Comparison of ENCODE assay signal across 8 mouse cellular contexts in the genomic region with DNA sequence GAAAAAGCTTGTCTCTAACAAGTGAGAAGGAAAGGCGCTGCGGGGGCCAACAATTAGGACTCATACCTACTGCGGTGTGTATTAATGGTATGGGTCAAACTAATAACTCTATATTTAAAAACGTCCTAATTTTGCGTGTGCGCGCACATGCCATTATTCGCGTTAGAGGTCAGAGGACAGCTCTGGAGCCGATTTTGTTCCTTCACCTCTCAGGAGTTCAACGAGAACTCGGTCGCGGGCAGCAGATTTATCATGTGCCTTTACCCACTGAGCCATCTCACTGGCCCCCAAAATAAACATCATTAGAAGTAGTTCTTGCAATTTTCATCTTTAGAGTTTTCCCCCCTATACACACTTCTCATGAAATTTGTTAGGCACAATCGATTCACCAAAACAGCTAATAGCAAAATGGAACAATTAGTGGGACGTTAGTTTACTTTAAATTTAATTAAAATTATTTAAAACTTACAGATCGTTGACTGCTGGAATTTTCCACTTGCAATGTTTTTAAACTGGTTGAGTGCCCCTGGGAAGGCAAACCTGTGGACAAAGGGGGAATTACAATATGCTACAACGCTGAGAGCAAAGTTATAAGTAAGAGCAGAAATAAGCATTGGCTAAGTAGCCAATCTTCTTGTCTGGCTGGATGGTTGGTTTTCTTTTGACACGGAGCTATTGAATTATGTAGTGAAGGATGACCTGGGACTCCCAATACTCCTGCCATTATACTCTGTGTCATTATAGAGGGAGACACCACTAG. TPM values are rescaled to one million over a fixed set of nuclear protein-coding genes. Genes with fewer than 3 reads are reported as not detected.
DNase-seq lines count a peak whose midpoint lies in the region; ATAC-seq lines count a peak whose summit lies in the region.

No protein-coding gene starts in this region.

- no peaks in the 10 kb centered on the region for H3K9me3 ChIP-seq in heart, embryonic 14.5 days (ENCODE audit: control insufficient read depth, low read length)
- H3K9me3 ChIP-seq in forebrain, embryonic 16.5 days (ENCODE audit: control insufficient read depth, low read length) = no peaks in the 10 kb centered on the region
- no peaks in the 10 kb centered on the region for H3K9me3 ChIP-seq in limb, embryonic 12.5 days

- peak overlapping the region; percentile 72 to 92 for H3K4me3 ChIP-seq in heart, embryonic 14.5 days (ENCODE audit: control insufficient read depth in 1 of 2, insufficient read depth in 1 of 2, low read depth in 1 of 2, low read length in 2 of 2)
- H3K4me3 ChIP-seq in forebrain, embryonic 16.5 days (replicated peaks; ENCODE audit: low read length) = peak overlapping the region; percentile 72
- peak overlapping the region; percentile 59 for H3K4me3 ChIP-seq in limb, embryonic 12.5 days (replicated peaks)

- no peak for DNase-seq in heart, postnatal 14 days
- peak; percentile 51 for DNase-seq in adipocyte (ENCODE audit: low spot score)
- DNase-seq in naive thymus-derived CD4-positive, alpha-beta T cell, adult 2 months (ENCODE audit: low read depth) = peak; percentile 52
- DNase-seq in gastrocnemius, postnatal 10 days = no peak
- no peak for DNase-seq in frontal cortex, postnatal 14 days (ENCODE audit: low spot score in 2 of 2)

- no peak for ATAC-seq in heart, embryonic 14.5 days (ENCODE audit: insufficient number of reproducible peaks, insufficient read depth, low FRiP score, low read depth)
- ATAC-seq in forebrain, embryonic 16.5 days = no peak; the same call in 1 of the 2 replicates
- no peak for ATAC-seq in limb, embryonic 12.5 days (ENCODE audit: insufficient number of reproducible peaks, insufficient read depth, low FRiP score, low TSS enrichment, low read depth)

- 10% methylated on average over 19 of the region's 19 CpGs for WGBS in heart, embryonic 14.5 days
- WGBS in forebrain, embryonic 16.5 days = 9% methylated on average over 19 of the region's 19 CpGs
- WGBS in limb, embryonic 12.5 days = 11% methylated on average over 19 of the region's 19 CpGs

- H3K9ac ChIP-seq in heart, embryonic 14.5 days (ENCODE audit: low read length) = peak overlapping the region; percentile 84
- peak overlapping the region; percentile 74 for H3K9ac ChIP-seq in forebrain, embryonic 16.5 days (replicated peaks; ENCODE audit: low read depth, low read length)
- peak overlapping the region; percentile 66 for H3K9ac ChIP-seq in limb, embryonic 12.5 days (replicated peaks)

- peaks cover 38% of the 10 kb centered on the region for H3K36me3 ChIP-seq in heart, embryonic 14.5 days (ENCODE audit: control insufficient read depth, insufficient read depth, low read length)
- no peaks in the 10 kb centered on the region for H3K36me3 ChIP-seq in forebrain, embryonic 16.5 days (ENCODE audit: control insufficient read depth, insufficient read depth)
- H3K36me3 ChIP-seq in limb, embryonic 12.5 days = peaks cover 30% of the 10 kb centered on the region

- H3K27me3 ChIP-seq in heart, embryonic 14.5 days (ENCODE audit: control insufficient read depth, insufficient read depth, low read length) = no peaks in the 10 kb centered on the region
- H3K27me3 ChIP-seq in forebrain, embryonic 16.5 days (replicated peaks; ENCODE audit: control insufficient read depth, insufficient read depth, low read length) = no peaks in the 10 kb centered on the region
- no peaks in the 10 kb centered on the region for H3K27me3 ChIP-seq in limb, embryonic 12.5 days

- intact Hi-C loops in heart, postnatal 14 days (cut with DNase I) = loop anchor here (10.0 kb wide), 1 partner anchor 732 kb away; no protein-coding TSS in a partner anchor

- peak overlapping the region; percentile 74 for H3K4me2 ChIP-seq in heart, embryonic 14.5 days (ENCODE audit: low read length)
- peak overlapping the region; percentile 65 for H3K4me2 ChIP-seq in forebrain, embryonic 16.5 days (ENCODE audit: low read length)
- peak overlapping the region; percentile 59 for H3K4me2 ChIP-seq in limb, embryonic 12.5 days

- H3K4me1 ChIP-seq in heart, embryonic 14.5 days (ENCODE audit: control insufficient read depth in 2 of 2, insufficient read depth in 2 of 2, low read length in 2 of 2) = peaks cover 6 to 19% of the 10 kb centered on the region in 2 experiments; a peak in 3 of 4 replicates
- peaks cover 18% of the 10 kb centered on the region for H3K4me1 ChIP-seq in forebrain, embryonic 16.5 days (replicated peaks; ENCODE audit: control insufficient read depth, insufficient read depth, low read length)
- peaks cover 15% of the 10 kb centered on the region for H3K4me1 ChIP-seq in limb, embryonic 12.5 days (replicated peaks)

- H3K27ac ChIP-seq in heart, embryonic 14.5 days (replicated peaks in 1 of 2; ENCODE audit: control insufficient read depth in 1 of 2, insufficient read depth in 1 of 2, low read depth in 2 of 2, low read length in 2 of 2) = peak overlapping the region; percentile 71 to 90
- peak overlapping the region; percentile 69 for H3K27ac ChIP-seq in forebrain, embryonic 16.5 days (ENCODE audit: low read length)
- peak overlapping the region; percentile 83 for H3K27ac ChIP-seq in limb, embryonic 12.5 days

RNA-seq across cellular contexts. Expression of a gene that starts 0.9 kb away (rescaled TPM):
- 13.9 and 16.8 TPM in 2 replicates for polyA plus RNA-seq in heart, embryonic 14.5 days (2014; fragmentation: Nextera tagmentation; extraction: Ambion mirVana)
- total RNA-seq in heart, postnatal 14 days (2021) = 1 to 10 TPM; 7.1 TPM
- polyA plus RNA-seq in forebrain, embryonic 16.5 days (2015; fragmentation: Nextera tagmentation; extraction: Ambion mirVana) = 12.8 and 14.1 TPM in 2 replicates
- polyA plus RNA-seq in limb, embryonic 12.5 days (2016; fragmentation: Nextera tagmentation; extraction: Ambion mirVana) = 27.5 and 28.5 TPM in 2 replicates
- 10 to 100 TPM; 10.4 to 11.0 TPM for total RNA-seq in gastrocnemius, postnatal 10 days (2021)

RNA-seq across cellular contexts. Expression of a gene that starts 1.0 kb away (rescaled TPM):
- polyA plus RNA-seq in heart, embryonic 14.5 days (2014; fragmentation: Nextera tagmentation; extraction: Ambion mirVana) = 102 and 106 TPM in 2 replicates
- 10 to 100 TPM; 49.3 to 50.9 TPM for total RNA-seq in heart, postnatal 14 days (2021)
- polyA plus RNA-seq in forebrain, embryonic 16.5 days (2015; fragmentation: Nextera tagmentation; extraction: Ambion mirVana) = 53.6 and 57.5 TPM in 2 replicates
- polyA plus RNA-seq in limb, embryonic 12.5 days (2016; fragmentation: Nextera tagmentation; extraction: Ambion mirVana) = 49.0 and 53.5 TPM in 2 replicates
- total RNA-seq in gastrocnemius, postnatal 10 days (2021) = 10 to 100 TPM; 24.3 to 31.3 TPM

RNA-seq across cellular contexts. Expression of a gene that starts 45.3 kb away (rescaled TPM):
- 9.3 and 9.6 TPM in 2 replicates for polyA plus RNA-seq in heart, embryonic 14.5 days (2014; fragmentation: Nextera tagmentation; extraction: Ambion mirVana)
- 1 to 10 TPM; 6.6 to 7.7 TPM for total RNA-seq in heart, postnatal 14 days (2021)
- polyA plus RNA-seq in forebrain, embryonic 16.5 days (2015; fragmentation: Nextera tagmentation; extraction: Ambion mirVana) = 17.9 and 19.3 TPM in 2 replicates
- 18.8 TPM in 2 replicates for polyA plus RNA-seq in limb, embryonic 12.5 days (2016; fragmentation: Nextera tagmentation; extraction: Ambion mirVana)
- 1 to 10 TPM; 6.2 to 7.2 TPM for total RNA-seq in gastrocnemius, postnatal 10 days (2021)

RNA-seq across cellular contexts. Expression of a gene that starts 49.1 kb away (rescaled TPM):
- polyA plus RNA-seq in heart, embryonic 14.5 days (2014; fragmentation: Nextera tagmentation; extraction: Ambion mirVana) = not detected in 2 replicates
- total RNA-seq in heart, postnatal 14 days (2021) = under 1 TPM; 0.20 to 0.96 TPM
- polyA plus RNA-seq in forebrain, embryonic 16.5 days (2015; fragmentation: Nextera tagmentation; extraction: Ambion mirVana) = 0.14 and 0.27 TPM in 2 replicates
- polyA plus RNA-seq in limb, embryonic 12.5 days (2016; fragmentation: Nextera tagmentation; extraction: Ambion mirVana) = 0.06 and 0.24 TPM in 2 replicates
- under 1 TPM; 0.33 to 0.43 TPM for total RNA-seq in gastrocnemius, postnatal 10 days (2021)

Comparison
In these comparisons a context has a peak if more than half of its experiments do, and no peak if none do; other contexts are left out.
1. DNase-seq: peak in adipocyte (single experiment) and naive thymus-derived CD4-positive, alpha-beta T cell, adult 2 months (single experiment); none in heart, postnatal 14 days (0 of 2), gastrocnemius, postnatal 10 days (single experiment) and frontal cortex, postnatal 14 days (0 of 2).
2. Peak in every context shown above with its lines, with median percentiles within 50 percentile points of each other: H3K27ac ChIP-seq, H3K4me2 ChIP-seq, H3K4me3 ChIP-seq and H3K9ac ChIP-seq.